Mouse (Mus musculus) T-helper 1 cell (primary cell): Measurements from ENCODE around the gene Osbpl8.

Experiments used
- in situ Hi-C: fragments of 300-600 bp; cut with MboI, MseI; formaldehyde crosslinking; loops from one replicate; pipeline ENCODE4 v1.15.1; 2025; ENCODE audit warnings: high pct_unique_total_duplicates

Gene Osbpl8

GRCm38 (mm10) chr10:111149761-111150160 lies 14.8 kb upstream of the Osbpl8 start:
- in situ Hi-C loops = no loop called here

DNA sequence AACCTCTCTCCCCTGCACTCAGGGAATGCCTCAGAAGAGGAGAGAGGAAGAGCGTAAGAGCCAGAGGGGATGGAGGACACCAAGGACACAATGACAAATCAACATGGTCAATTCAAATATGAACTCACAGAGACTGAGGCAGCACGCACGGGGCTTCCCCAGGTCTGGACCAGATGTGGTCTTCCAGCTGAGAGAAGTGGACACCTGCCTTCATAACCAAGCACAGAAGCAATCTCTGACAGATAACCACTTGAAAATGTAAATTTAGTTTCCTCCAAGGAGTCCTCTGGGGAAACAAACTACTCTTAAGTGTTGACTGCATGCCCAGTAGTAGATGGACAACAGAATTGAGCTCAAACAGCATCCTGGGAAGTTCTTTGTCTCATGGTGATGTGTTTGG lies 9.5 kb upstream of the Osbpl8 start:
- in situ Hi-C loops = no loop called here

GRCm38 (mm10) chr10:111155571-111155970 lies 9.0 kb upstream of the Osbpl8 start:
- in situ Hi-C loops = no loop called here

GRCm38 (mm10) chr10:111156394-111157190 lies 8.0 kb upstream of the Osbpl8 start:
- in situ Hi-C loops = no loop called here

DNA sequence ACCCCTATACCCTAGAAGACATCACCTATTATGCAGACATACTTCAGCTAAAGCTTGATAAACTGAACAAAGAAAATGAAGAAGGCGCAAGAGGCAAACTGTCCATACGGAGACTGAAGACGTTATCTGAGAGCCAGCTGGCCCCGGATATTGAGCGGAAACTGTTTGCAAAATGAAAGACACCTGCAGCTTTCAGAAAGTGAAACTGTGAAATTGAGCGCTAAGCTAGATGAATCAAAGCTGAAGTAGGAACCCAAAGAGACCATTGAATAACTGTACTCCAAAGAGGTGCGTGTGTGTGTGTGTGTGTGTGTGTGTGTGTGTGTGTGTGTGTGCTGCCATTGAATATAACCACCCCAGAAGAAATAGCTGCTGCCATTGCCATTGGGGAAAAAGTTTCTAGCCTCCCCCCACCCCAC lies 7.3 kb upstream of the Osbpl8 start:
- in situ Hi-C loops = no loop called here

GRCm38 (mm10) chr10:111159789-111160522 lies 4.6 kb upstream of the Osbpl8 start:
- in situ Hi-C loops = no loop called here

DNA sequence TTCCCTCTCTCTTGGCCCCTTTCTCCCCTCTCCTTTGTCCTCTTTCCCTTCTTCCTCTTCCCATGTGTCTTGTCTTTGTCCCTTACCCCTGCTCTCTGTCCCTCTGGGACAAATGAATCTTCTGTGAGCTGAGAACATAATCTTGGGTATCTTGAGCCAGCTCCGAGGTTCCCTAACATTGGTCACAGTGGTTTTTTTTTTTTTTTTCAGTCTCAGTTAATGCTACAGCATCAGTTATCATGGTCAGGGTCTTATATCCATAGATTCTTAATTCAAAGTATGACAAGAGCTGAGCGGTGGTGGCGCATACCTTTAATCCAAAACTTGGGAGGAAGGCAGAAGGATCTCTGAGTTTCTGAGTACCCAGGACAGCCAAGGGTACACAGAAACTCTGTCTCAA lies 4.0 kb upstream of the Osbpl8 start:
- in situ Hi-C loops = no loop called here

DNA sequence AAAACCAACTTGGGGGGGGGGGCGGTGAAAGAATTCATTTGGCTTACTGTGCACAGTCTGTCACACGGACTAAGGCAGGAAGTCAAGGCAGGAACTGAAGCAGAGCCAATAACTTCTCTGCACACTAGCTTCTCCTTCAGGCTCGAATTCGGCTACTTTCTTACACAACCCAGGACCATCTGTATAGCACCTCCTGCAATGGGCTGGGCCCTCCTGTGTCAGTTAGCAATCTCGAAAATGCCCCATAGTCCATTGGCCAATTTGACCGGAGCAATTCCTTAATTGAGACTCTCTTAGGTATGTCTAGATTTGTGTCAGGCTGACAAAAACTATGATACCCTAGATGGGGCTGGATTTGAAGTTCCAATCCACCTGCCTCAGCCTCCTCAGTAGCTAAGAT lies 3.2 kb upstream of the Osbpl8 start:
- in situ Hi-C loops = no loop called here

DNA sequence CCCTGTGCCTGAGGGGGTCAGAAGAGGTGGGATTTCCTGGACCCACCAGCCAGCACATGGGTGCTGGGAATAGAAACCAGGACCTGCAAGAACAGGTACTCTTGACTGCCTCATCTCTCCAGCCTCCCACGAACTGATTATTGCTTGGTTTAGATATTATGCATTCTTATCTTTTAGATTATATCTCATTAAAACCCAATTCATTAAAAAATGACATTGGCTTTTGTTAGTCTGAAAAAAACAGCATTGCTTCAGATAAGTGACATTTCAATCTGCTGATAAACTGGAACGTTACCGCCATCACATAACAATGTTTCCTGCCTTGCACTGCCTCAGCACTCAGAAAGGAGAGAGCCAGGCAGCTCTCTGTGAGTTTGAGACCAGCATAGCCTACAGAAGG lies 1.5 kb upstream of the Osbpl8 start:
- in situ Hi-C loops = no loop called here

- in situ Hi-C loops = no loop called here
Measured at GRCm38 (mm10) chr10:111163601-111164240, 831 bp upstream of the Osbpl8 start.

DNA sequence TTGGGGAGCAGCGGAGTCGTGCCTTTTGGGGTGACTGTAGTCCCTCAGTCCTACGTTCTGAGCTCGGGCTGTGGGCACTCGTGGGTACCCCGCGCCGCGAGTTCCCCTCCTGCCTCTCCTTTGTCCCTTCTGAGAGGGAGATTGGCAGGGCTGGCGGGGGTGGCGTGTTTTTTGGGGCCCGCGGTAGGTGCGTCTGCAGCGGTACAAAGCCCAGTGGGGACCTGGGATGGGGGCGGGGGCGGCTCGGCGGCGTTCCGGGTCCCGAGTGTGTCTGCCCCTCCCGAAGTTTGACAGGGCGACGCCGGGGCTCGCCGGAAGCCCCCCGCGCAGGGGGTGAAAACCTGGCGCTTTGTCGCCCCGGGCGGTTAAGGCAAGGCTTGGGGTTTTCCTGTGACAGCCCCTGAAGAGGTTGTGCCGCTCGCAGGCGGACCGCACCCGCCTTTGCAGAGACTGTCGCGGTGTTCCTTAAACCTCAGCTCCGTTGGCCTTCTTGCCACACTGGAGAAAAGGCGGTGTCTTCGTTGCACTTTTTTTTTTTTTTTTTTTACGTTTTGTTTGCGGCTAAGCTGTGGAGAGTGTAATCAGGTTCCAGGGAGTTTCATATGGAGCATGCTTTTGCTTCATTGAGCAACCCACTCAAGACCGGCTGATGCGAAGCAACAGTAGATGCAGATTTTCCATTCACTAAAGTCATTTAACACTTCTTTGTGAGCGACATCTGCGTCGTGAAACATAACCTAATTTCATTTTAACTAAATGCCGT lies 848 bp downstream of the Osbpl8 start:
- in situ Hi-C loops = no loop called here

DNA sequence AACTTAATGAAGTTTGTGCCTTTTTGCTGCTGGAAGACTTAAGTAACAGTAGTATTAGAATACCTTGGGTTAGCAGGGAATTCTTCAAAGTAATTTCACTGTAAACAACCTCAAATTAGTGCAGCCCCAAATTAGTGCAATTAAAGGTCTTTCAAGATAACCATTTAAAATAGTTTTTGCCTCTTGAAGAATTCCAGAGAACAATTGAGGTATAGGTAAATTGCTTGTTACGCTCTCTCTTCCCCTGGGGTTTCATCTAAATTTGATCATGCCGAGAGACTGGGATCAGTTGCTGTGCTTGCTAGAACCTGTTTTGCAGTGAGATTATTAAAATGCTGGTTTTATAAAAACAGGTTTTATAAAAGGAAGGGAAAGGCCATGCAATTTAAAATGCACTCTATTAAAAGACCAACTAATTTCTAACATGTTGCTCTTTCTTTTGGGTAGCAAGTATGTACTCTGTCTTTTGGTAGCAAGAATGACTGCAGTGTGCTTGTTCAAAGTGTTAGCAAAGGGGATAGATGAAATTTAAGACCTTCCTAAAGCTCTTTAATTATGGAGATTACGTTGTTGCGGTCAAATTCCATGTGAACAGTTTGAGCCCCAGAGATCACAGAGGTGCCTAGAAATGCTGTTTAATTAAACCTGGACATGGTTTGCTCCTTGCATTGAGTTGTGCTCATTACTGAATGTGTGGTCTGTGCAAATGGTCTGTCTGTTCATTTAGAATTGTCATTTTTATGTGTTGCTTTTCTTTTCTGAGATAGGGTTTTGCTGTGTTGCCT lies 1.7 kb downstream of the Osbpl8 start:
- in situ Hi-C loops = no loop called here

DNA sequence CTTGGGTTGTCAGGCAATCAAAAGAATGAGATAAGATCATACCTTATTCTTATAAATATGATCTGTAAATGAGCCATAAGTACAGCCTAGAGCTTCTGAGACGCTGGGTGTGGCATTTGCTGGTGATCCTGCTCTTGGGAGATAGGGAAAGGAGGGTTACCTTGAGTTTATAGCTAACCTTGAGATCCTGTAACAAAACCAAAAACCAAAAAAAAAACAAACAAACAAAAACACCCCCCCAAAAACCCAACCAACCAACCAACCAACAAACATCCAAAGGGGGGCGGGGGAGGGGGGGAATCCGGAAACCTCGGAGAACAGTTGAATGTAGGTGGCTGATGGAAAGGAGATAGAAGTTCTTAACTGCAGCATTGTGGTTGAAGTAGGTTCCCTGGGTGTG lies 2.9 kb downstream of the Osbpl8 start:
- in situ Hi-C loops = no loop called here

GRCm38 (mm10) chr10:111168305-111168704 lies 3.8 kb downstream of the Osbpl8 start:
- in situ Hi-C loops = no loop called here

DNA sequence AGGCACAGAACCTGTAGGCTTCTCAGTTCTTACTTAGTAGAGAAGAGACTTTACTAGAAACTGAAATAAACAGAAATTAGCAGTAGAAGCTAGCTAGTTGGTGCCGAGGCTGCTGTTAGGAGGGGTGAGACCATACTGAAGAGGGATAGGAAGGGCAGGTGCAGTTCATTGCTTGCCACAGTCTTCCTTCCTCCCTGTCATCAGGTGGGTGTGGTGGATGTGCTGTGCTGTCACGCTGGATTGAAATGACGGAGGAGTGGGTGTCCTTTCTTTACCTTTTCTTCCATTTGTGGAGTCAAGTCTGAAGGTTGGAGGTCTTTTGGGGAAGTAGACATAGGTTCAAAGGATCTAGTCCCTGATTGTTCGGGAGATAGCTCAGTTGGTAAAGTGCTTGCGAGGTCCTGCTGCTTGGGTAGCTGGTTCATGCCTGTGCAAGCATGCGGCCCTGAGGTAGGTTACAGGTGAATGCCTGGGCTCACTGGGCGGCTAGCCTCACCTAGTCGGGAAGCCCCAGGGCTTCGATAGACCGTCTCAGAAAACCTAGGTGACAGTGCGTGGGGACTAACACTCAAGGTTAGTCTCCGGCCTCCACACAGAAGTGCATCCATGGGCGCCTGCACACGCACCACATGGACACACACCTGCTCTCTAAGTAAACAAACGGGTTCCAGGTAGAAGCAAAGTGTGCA lies 6.8 kb downstream of the Osbpl8 start:
- in situ Hi-C loops = loop anchor here (5.0 kb wide), 1 partner anchor 36 kb away; no protein-coding TSS in a partner anchor

- in situ Hi-C loops = loop anchor here (5.0 kb wide), 1 partner anchor 34 kb away; no protein-coding TSS in a partner anchor
Measured at GRCm38 (mm10) chr10:111173589-111174247, 9.2 kb downstream of the Osbpl8 start.

DNA sequence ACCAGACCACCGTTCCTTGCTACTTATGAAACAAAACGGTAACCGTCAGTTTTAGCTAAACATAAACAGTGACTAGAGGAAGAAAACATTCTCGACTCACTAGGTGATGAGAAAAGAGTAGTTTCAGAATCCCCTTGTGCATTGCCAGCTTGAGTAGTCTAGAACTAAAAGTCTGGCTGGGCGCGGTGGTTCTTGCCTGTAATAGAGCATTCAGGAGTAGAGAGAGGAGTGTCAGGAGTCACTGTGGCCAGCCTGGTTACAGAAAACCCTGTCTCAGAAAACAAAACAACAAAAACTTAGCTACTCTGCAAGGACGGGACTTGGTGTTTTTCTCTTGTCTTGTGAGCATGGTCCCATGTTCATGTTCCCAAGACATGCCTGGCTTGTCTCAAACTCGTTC lies 12.8 kb downstream of the Osbpl8 start:
- in situ Hi-C loops = no loop called here

DNA sequence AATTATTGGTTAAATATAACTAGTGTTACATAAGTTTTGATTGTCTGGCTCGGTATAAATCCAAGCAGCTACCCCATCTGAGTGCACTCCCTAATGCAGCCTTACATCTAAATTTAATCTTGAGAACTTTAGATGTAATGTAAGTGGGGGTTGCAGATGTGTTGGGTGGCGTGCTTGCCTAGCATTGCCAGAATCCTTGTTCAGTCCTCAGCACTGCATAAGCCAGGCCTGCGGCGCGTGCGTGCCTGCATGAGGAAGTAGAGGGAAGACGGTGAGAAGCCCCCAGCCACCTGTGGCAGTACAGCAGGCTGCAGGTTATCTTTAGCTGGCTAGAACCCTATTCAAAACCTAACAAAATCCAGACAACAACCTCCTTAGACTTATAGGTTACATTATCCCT lies 13.5 kb downstream of the Osbpl8 start:
- in situ Hi-C loops = no loop called here

- in situ Hi-C loops = no loop called here
Measured at GRCm38 (mm10) chr10:111180633-111181032, 16.1 kb downstream of the Osbpl8 start.
